Mouse (Mus musculus): ENCODE measurements around the gene Fam149b. TPM values are rescaled to one million over a fixed set of nuclear protein-coding genes. Genes with fewer than 3 reads are reported as not detected.

Gene Fam149b
- polyA plus RNA-seq, 1 experiment, result 16.8 TPM

GRCm38 (mm10) chr14:20397220-20397619, 49.3 kb downstream of the Fam149b start:
- 88% methylated on average over 9 of the region's 9 CpGs for WGBS
- H3K27ac ChIP-seq (ENCODE audit: control insufficient read depth, insufficient read depth, low read depth, low read length, poor library complexity), result no peak overlapping the region
- TF ChIP-seq POLR2A (IDR thresholded peaks at IDR 0.05; ENCODE audit: borderline replicate concordance, control insufficient read depth, low read depth, low read length) (no peak), CTCF (IDR thresholded peaks at IDR 0.05; ENCODE audit: control insufficient read depth, insufficient read depth, low read length) (no peak)
- H3K4me3 ChIP-seq (replicated peaks; ENCODE audit: control insufficient read depth, low read depth, low read length), result no peak overlapping the region
- H3K4me1 ChIP-seq (ENCODE audit: control insufficient read depth, insufficient read depth, low read length), result no peaks in the 10 kb centered on the region

GRCm38 (mm10) chr14:20398864-20399263, 50.9 kb downstream of the Fam149b start:
- TF ChIP-seq CTCF (IDR thresholded peaks at IDR 0.05; ENCODE audit: control insufficient read depth, insufficient read depth, low read length), result peak; percentile 60; the same call in 1 of the 2 replicates
- no peak for TF ChIP-seq POLR2A (IDR thresholded peaks at IDR 0.05; ENCODE audit: borderline replicate concordance, control insufficient read depth, low read depth, low read length)
- WGBS, result 30% methylated on average over 4 of the region's 4 CpGs
- H3K4me3 ChIP-seq (replicated peaks; ENCODE audit: control insufficient read depth, low read depth, low read length), result no peak overlapping the region

GRCm38 (mm10) chr14:20400071-20400470, 52.1 kb downstream of the Fam149b start:
- H3K4me3 ChIP-seq (replicated peaks; ENCODE audit: control insufficient read depth, low read depth, low read length), result no peak overlapping the region
- no peak overlapping the region for H3K27ac ChIP-seq (ENCODE audit: control insufficient read depth, insufficient read depth, low read depth, low read length, poor library complexity)
- WGBS, result 54% methylated on average over 1 of the region's 1 CpGs
- no peaks in the 10 kb centered on the region for H3K4me1 ChIP-seq (ENCODE audit: control insufficient read depth, insufficient read depth, low read length)
- TF ChIP-seq POLR2A (IDR thresholded peaks at IDR 0.05; ENCODE audit: borderline replicate concordance, control insufficient read depth, low read depth, low read length) (no peak), CTCF (IDR thresholded peaks at IDR 0.05; ENCODE audit: control insufficient read depth, insufficient read depth, low read length) (peak; percentile 72)

More at GRCm38 (mm10) chr14:20398864-20399263, 50.9 kb downstream of the Fam149b start:
- no peak overlapping the region for H3K27ac ChIP-seq (ENCODE audit: control insufficient read depth, insufficient read depth, low read depth, low read length, poor library complexity)
- H3K4me1 ChIP-seq (ENCODE audit: control insufficient read depth, insufficient read depth, low read length), result no peaks in the 10 kb centered on the region

GRCm38 (mm10) chr14:20422257-20422656, 74.3 kb downstream of the Fam149b start:
- no peak for TF ChIP-seq CTCF (IDR thresholded peaks at IDR 0.05; ENCODE audit: control insufficient read depth, insufficient read depth, low read length)
- no peak for TF ChIP-seq POLR2A (IDR thresholded peaks at IDR 0.05; ENCODE audit: borderline replicate concordance, control insufficient read depth, low read depth, low read length)
- H3K27ac ChIP-seq (ENCODE audit: control insufficient read depth, insufficient read depth, low read depth, low read length, poor library complexity), result no peak overlapping the region
- WGBS, result 17% methylated on average over 7 of the region's 7 CpGs
- no peak overlapping the region for H3K4me3 ChIP-seq (replicated peaks; ENCODE audit: control insufficient read depth, low read depth, low read length)
- no peaks in the 10 kb centered on the region for H3K4me1 ChIP-seq (ENCODE audit: control insufficient read depth, insufficient read depth, low read length)

- WGBS, result 76% methylated on average over 6 of the region's 6 CpGs
- no peak for TF ChIP-seq POLR2A (IDR thresholded peaks at IDR 0.05; ENCODE audit: borderline replicate concordance, control insufficient read depth, low read depth, low read length)
- no peak for TF ChIP-seq CTCF (IDR thresholded peaks at IDR 0.05; ENCODE audit: control insufficient read depth, insufficient read depth, low read length)
- Histone ChIP-seq H3K4me1 (ENCODE audit: control insufficient read depth, insufficient read depth, low read length) (no peaks in the 10 kb centered on the region), H3K27ac (ENCODE audit: control insufficient read depth, insufficient read depth, low read depth, low read length, poor library complexity) (no peak overlapping the region), H3K4me3 (replicated peaks; ENCODE audit: control insufficient read depth, low read depth, low read length) (no peak overlapping the region)
Observed at GRCm38 (mm10) chr14:20423046-20423445, 75.1 kb downstream of the Fam149b start.

GRCm38 (mm10) chr14:20428593-20428992, 80.6 kb downstream of the Fam149b start:
- Histone ChIP-seq H3K4me1 (ENCODE audit: control insufficient read depth, insufficient read depth, low read length) (no peaks in the 10 kb centered on the region), H3K27ac (ENCODE audit: control insufficient read depth, insufficient read depth, low read depth, low read length, poor library complexity) (no peak overlapping the region), H3K4me3 (replicated peaks; ENCODE audit: control insufficient read depth, low read depth, low read length) (no peak overlapping the region)
- 22% methylated on average over 1 of the region's 1 CpGs for WGBS
- no peak for TF ChIP-seq POLR2A (IDR thresholded peaks at IDR 0.05; ENCODE audit: borderline replicate concordance, control insufficient read depth, low read depth, low read length)
- TF ChIP-seq CTCF (IDR thresholded peaks at IDR 0.05; ENCODE audit: control insufficient read depth, insufficient read depth, low read length), result no peak

- no peaks in the 10 kb centered on the region for H3K4me1 ChIP-seq (ENCODE audit: control insufficient read depth, insufficient read depth, low read length)
- WGBS, result 62% methylated on average over 1 of the region's 1 CpGs
- H3K4me3 ChIP-seq (replicated peaks; ENCODE audit: control insufficient read depth, low read depth, low read length), result no peak overlapping the region
- H3K27ac ChIP-seq (ENCODE audit: control insufficient read depth, insufficient read depth, low read depth, low read length, poor library complexity), result no peak overlapping the region
- TF ChIP-seq CTCF (IDR thresholded peaks at IDR 0.05; ENCODE audit: control insufficient read depth, insufficient read depth, low read length) (no peak), POLR2A (IDR thresholded peaks at IDR 0.05; ENCODE audit: borderline replicate concordance, control insufficient read depth, low read depth, low read length) (no peak)
Observed at GRCm38 (mm10) chr14:20429833-20430232, 81.9 kb downstream of the Fam149b start.

- TF ChIP-seq POLR2A (IDR thresholded peaks at IDR 0.05; ENCODE audit: borderline replicate concordance, control insufficient read depth, low read depth, low read length), result no peak
- TF ChIP-seq CTCF (IDR thresholded peaks at IDR 0.05; ENCODE audit: control insufficient read depth, insufficient read depth, low read length), result no peak
- Histone ChIP-seq H3K4me1 (ENCODE audit: control insufficient read depth, insufficient read depth, low read length) (no peaks in the 10 kb centered on the region), H3K4me3 (replicated peaks; ENCODE audit: control insufficient read depth, low read depth, low read length) (no peak overlapping the region), H3K27ac (ENCODE audit: control insufficient read depth, insufficient read depth, low read depth, low read length, poor library complexity) (no peak overlapping the region)
- 81% methylated on average over 6 of the region's 6 CpGs for WGBS
Observed at GRCm38 (mm10) chr14:20431726-20432125, 83.8 kb downstream of the Fam149b start.

- no peak overlapping the region for H3K4me3 ChIP-seq (replicated peaks; ENCODE audit: control insufficient read depth, low read depth, low read length)
- H3K27ac ChIP-seq (ENCODE audit: control insufficient read depth, insufficient read depth, low read depth, low read length, poor library complexity), result no peak overlapping the region
- no peaks in the 10 kb centered on the region for H3K4me1 ChIP-seq (ENCODE audit: control insufficient read depth, insufficient read depth, low read length)
- TF ChIP-seq CTCF (IDR thresholded peaks at IDR 0.05; ENCODE audit: control insufficient read depth, insufficient read depth, low read length), result no peak
- no peak for TF ChIP-seq POLR2A (IDR thresholded peaks at IDR 0.05; ENCODE audit: borderline replicate concordance, control insufficient read depth, low read depth, low read length)
- WGBS, result 85% methylated on average over 4 of the region's 4 CpGs
Observed at GRCm38 (mm10) chr14:20432420-20432819, 84.5 kb downstream of the Fam149b start.

Other genes starting within 250 kb of the Fam149b start
- gene Saysd1, start 209.6 kb upstream of the Fam149b start, polyA plus RNA-seq (2011; ENCODE audit: insufficient read depth, insufficient read length, low replicate concordance, missing spikeins), result 0.97 and 5.9 TPM in 2 replicates
- 1.3 and 5.4 TPM in 2 replicates for gene Kcnk5, start 166.4 kb upstream of the Fam149b start, polyA plus RNA-seq (2011; ENCODE audit: insufficient read depth, insufficient read length, low replicate concordance, missing spikeins)
- not detected in 2 replicates for gene Kcnk16, start 79.0 kb upstream of the Fam149b start, polyA plus RNA-seq (2011; ENCODE audit: insufficient read depth, insufficient read length, low replicate concordance, missing spikeins)
- gene Nudt13, start 53.5 kb upstream of the Fam149b start, polyA plus RNA-seq (2011; ENCODE audit: insufficient read depth, insufficient read length, low replicate concordance, missing spikeins), result 9.8 and 16.9 TPM in 2 replicates
- 11.1 and 18.7 TPM in 2 replicates for gene Ecd, start within 50 bp of the Fam149b start, polyA plus RNA-seq (2011; ENCODE audit: insufficient read depth, insufficient read length, low replicate concordance, missing spikeins)
- 90.4 and 102 TPM in 2 replicates for gene Dnajc9, start 40.7 kb downstream of the Fam149b start, polyA plus RNA-seq (2011; ENCODE audit: insufficient read depth, insufficient read length, low replicate concordance, missing spikeins)
- 21.8 and 78.8 TPM in 2 replicates for gene Mrps16, start 45.5 kb downstream of the Fam149b start, polyA plus RNA-seq (2011; ENCODE audit: insufficient read depth, insufficient read length, low replicate concordance, missing spikeins)
- 2.5 TPM in 1 of 2 replicates, not detected in the other for gene Cfap70, start 104.1 kb downstream of the Fam149b start, polyA plus RNA-seq (2011; ENCODE audit: insufficient read depth, insufficient read length, low replicate concordance, missing spikeins)
- 28.3 and 34.6 TPM in 2 replicates for gene Anxa7, start 132.0 kb downstream of the Fam149b start, polyA plus RNA-seq (2011; ENCODE audit: insufficient read depth, insufficient read length, low replicate concordance, missing spikeins)
- 7.6 and 7.7 TPM in 2 replicates for gene Mss51, start 148.7 kb downstream of the Fam149b start, polyA plus RNA-seq (2011; ENCODE audit: insufficient read depth, insufficient read length, low replicate concordance, missing spikeins)
- gene Ppp3cb, start 198.4 kb downstream of the Fam149b start, polyA plus RNA-seq (2011; ENCODE audit: insufficient read depth, insufficient read length, low replicate concordance, missing spikeins), result 23.8 and 35.0 TPM in 2 replicates

All from bone marrow, adult 2 months (tissue).